Mouse (Mus musculus): ENCODE results near the gene Lypd4.
"Not testable (repeated sequence)": the region's sequence is repeated elsewhere in the genome, so short reads cannot be mapped to it uniquely, and the experiment has no call there.

Gene Lypd4

DNA sequence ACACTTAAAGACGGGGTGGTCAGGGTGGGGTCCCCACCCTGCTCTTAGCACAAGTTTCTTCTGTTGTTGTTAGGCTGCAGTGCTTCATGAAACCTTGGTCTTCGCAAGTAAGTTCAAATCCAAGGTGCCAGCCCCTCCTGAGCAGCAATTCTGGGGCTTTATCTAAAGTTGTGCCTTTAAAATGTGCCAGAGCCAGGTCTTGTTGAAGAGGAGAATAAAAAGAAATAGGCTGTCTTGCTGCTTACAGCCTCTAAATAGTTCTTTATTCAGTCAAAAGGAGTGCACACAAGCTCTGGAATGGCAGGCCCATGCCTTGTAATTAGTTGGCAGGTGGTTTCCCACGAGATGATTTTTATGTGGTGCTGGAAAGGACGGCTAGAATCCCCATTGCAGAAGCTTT lies 17.4 kb upstream of the Lypd4 start:
- no peak for DNase-seq (ENCODE audit: low spot score)

DNA sequence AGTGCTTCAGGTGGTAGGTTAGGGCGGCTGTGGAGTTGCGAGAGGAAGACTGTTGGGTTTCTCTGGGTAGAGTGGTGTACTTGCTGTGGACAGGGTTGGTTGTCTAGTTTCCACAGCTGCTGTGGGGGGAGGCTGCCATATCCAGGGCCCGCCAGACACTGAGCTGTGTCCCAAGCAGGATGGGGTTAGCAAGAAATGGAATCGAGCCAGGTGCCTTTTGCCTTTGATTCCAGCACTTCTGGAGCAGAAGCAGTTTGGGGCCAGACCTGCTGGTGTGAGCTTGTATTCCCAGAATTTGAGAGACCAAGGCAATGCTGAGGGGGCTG lies 16.5 kb upstream of the Lypd4 start:
- DNase-seq (ENCODE audit: low spot score) = no peak

DNA sequence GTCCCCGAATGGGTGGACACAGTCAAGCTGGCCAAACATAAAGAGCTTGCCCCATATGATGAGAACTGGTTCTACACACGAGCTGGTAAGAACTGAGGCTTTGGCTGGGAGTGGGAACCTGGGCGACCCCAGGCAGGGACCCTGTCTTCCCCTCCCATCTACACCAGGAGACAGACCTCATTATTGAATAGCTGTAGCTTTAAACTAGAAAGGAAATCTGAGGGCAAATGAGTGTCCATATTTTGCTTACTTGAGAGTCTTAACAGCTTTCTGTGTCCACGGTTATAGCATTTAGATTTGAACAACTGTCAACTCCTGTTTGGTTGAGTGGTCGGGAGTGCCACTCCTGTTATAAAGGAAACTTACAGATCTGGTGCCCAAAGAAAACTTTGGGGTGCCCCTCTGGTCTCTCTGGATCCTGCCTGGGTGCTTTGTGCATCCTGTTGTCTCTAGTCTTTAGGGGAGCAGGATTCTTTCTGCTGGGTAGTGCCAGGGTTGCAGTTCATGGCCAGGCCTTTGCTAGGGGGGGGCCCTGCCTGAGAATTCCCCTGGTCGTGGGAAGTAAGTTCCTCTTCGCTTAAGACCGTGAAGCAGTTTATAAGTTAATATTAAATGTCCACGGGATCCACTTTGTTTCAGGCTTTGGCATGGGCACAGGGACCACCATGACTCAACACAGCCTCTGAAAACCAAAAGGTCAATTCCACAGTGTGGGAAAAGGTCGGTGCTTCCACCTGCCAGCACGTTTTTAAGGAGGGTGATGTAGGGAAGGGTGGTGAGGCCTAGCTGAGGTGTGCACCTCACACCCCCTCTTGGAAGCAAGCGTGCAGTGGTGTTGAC lies 15.9 kb upstream of the Lypd4 start:
- DNase-seq (ENCODE audit: low spot score) = no peak

DNA sequence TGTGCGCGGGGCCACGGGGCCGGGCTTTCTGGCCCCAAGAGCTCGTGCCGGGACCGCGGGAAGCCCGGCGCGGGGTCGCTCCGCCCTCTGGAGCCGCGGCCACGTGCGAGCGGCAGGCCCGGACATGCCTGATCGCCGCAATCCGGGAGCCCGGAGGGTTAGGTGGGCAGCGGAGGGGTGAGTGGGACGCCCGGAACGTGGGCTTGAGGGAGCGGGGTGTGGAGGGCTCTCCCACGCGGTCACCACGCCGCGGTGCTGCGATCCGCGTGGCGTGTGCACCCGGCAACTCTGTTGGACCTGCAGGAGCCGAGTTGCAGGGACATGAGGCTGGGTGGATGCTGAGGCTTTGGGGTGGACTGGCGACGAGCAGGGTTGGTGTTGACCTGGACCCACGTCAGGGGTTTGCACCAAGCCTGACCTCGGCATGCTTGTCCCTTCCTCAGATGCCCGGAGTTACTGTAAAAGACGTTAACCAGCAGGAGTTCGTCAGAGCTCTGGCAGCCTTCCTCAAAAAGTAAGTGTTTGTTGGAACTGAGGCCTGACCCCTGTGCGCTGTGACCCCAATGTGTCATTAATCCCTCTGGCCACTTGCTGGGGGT lies 15.1 kb upstream of the Lypd4 start:
- no peak for DNase-seq (ENCODE audit: low spot score)

DNA sequence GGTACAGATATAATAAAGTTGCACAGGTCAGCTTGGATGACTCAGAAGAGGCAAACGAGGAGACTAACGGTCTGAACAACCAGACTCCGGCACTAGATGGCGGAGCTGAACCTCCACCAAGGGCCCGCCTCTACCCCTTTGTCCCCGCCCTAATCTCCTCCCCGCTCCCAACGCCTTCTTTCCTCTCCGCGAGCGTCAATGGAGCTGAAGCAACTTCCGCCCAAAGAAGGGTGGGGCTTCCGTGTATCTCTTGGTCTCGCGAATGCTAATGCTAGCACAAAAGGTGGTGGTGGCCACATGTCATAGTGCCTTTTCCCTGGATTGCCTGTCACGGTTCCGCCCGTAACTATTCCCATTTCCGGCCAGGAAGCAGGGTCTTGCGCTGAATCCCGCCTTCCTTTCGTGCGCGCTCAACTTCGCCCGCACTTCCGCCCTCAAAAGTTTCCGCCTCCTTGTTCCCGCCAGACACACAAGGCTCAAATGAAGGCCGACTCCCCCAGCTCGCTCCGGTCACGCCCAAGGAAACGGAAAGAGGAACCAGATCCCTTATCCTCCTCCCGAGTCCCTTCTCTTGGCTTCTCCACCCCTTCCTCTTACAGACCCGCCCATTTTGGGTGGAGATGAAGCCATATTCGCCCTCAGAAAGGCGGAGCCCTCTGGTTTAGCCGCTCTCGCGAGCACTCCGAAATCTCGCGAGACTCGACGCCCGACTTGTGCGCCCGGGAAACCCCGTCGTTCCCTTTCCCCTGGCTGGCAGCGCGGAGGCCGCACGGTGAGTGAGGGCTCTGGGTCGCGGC lies 14.4 kb upstream of the Lypd4 start, which contains the start of gene Rps19:
Gene Rps19, plus strand, starts transcription at position 476 of the 797 bp plus-strand sequence.
- peak; percentile 100 for DNase-seq (ENCODE audit: low spot score)

DNA sequence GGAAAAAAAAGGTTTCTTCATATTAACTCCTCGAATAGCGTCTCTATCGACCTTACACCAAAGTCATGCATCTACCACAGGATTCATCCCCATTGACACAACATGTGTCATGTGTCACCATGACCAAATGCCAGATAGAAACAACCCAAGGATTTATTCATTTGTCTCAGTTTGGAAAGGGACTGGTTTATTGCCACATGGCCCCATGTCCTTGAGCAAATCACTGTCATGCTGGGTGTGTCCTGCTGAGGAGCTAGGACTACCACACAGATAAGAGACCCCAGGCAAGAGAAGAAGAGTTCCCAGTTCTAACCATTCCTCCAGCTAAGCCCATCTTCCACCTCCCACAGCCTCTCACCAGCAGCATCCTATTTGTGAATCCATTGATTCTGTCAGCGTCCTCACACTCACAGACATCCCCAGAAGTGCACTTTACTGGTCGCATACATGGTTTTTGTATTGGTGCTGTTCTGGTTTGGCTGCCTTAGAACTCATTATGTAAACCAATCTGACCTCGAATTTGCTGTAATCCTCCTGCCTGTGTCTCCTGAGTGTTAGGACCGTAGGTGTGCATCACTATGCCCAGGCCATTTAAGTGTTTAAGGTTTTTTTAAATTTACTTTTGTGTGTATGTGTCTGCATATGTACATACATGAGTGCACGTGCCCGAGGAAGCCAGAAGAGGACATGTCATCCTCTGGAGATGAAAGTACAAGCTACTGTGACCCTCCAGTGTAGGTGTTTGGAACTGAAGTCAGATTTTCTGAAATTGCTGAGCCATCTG lies 12.9 kb upstream of the Lypd4 start:
- no peak for DNase-seq (ENCODE audit: low spot score)

DNA sequence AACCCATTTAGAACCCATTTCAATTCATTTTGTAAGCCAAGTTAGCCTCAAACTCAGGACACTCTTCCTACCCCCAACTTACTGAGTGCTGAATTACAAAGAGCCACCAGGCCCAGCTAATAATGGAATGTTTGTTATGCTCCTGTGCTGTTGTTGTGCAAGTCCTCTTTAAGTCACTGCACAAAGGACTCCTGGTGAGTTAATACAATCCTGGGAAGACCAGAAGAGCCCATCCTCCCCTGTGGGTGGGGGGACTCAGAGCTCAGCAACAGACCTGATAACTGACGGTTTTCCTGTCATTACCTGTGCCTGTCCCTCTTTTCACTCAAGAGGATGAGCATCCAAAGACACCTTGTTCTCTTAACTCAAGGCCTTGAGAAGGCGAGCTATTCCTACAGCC lies 9.9 kb upstream of the Lypd4 start:
- no peak for DNase-seq (ENCODE audit: low spot score)

DNA sequence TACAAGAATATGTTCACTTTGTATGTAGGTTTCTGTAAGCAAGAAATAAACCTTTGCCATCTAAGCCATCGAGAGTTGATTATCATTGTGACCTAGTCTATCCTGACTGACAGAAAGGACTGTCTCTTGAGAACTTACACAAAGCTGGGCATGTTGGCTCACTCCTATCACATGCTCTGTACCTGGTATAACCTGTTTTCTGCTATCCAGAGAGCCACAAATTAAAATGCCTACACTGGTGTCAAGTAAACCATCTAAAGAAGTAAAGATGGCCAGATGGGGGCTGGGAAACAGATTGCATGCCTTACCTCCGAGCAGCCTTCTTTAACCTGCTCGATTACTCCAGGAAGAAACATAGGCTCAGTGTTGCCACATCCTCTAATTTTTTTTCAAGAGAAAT lies 7.8 kb upstream of the Lypd4 start:
- DNase-seq (ENCODE audit: low spot score) = no peak

DNA sequence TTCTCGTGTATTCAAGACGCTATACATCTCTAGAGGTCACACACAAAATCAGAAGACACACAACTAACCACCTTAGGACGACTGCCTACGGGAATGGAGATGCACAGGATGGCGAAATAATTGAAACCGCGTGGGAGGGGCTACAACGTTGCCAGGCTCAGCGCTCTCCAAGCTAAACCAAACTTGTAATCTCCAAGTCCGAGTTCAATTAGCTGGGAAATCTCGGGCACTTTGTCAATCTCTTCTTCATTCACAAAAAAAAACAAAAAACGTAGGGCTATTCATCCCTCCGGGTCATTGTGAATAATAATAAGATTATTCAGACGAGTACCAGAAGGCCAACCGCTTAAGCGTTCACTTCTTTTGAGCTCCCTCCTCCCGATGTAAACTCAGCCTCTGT lies 661 bp downstream of the Lypd4 start:
- DNase-seq (ENCODE audit: low spot score) = no peak

DNA sequence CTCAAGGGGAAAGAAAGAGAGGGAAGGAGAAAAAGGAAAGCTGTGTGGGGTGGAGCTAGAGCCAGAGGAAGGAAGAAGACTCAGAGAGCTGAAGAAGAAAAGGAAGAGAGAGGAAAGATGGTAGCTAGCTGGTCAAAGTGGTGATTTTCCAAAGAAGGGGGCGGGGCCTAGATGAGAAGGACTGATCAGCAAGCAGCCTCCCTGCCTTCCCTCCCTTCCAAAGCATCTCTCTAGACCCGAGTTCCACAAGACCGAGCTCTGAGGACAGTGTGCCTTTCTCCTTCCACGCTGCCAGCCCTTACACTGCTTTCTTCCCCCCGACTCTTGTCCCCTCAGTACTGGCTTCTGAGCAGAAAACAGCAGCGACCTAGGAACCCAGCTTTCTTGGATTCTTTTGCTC lies 5.6 kb downstream of the Lypd4 start:
- DNase-seq (ENCODE audit: low spot score) = no peak

DNA sequence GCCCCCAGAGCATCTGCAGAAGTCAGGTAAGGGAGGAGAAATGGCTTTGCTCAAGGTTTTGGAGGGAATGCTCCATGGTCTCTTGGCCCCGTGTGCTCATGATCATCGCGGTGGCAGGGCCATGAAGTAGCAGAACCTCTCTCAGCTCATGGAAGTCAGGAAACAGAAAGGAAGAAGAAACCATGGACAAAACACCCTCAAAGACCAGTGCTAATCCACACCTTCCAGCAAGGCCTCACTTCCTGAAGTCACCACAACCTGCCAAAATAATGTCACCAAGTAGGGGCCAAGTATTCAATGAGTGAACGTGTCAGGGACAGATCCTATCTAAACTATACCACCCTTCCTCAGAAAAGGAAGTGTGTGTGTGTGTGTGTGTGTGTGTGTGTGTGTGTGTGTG lies 6.9 kb downstream of the Lypd4 start:
- no peak for DNase-seq (ENCODE audit: low spot score)

DNA sequence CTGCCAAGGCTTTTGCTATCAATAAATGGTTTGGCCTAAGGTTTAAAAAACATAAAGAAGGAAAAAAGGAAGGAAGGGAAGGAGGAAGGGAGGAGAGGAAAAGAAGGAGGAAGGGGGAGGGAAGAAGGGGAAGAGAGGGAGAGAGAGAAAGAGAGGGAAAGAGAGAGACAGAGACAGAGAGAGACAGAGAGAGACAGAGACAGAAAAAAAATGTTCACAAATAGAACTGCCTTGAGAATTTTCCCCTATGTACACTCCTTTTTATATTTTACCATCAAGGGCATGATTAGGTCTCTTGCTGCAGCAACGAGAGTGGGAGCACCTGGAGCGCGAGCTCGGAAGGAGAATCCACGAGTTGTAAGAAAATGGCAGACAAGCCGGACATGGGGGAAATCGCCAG lies 7.8 kb downstream of the Lypd4 start, which contains the start of gene Gm9844:
Gene Gm9844, plus strand, starts transcription at position 301 of the 400 bp plus-strand sequence.
- DNase-seq (ENCODE audit: low spot score) = no peak

DNA sequence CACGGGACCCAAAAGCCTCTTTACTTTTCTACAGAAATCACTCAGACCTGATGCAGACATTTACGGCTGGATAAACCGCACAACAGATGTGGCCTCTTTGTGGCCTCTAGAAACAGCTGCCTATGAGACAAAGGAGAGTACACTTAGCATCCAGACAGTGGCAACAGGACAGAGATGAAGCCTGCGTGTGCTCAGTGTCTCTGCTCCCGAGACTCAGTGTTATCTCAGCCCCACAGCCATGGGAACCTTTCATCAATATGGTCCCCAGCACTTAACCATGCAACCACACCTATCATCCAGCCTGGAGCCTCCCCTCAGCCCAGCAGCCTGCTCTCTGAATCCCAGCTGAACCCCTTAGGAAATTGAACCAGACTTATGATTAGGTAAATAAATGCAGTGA lies 10.5 kb downstream of the Lypd4 start:
- DNase-seq (ENCODE audit: low spot score) = no peak

DNA sequence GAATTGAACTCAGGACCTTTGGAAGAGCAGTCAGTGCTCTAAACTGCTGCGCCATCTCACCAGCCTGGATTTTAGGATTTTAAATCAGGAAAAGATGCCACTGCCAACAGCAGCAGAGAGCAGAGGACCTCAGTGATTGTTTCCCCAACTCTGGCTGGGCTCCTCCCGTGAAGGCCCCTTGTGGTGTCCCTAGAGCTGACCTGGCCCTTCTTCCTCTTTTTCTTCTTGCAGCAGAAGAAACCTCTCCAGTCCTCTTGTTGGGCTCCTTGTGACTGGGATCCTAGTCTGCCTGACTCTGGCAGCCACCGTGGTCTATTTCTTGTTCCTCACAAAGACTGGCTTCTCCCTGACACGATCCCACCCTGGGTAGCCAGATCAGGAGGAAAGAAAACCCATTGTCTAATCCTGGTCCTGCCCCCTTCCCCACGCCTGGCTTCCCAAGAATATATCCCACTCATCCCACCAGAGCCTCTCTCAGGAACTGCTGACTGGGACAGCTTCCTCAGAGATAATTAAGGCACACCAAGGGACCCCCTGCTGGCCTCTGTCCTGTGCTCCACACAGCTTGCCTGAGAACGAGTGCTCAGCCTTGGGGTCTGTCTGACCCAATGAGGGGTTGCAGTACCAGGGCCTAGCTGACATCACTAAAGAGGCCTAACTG lies 13.2 kb downstream of the Lypd4 start:
- no peak for DNase-seq (ENCODE audit: low spot score)

DNA sequence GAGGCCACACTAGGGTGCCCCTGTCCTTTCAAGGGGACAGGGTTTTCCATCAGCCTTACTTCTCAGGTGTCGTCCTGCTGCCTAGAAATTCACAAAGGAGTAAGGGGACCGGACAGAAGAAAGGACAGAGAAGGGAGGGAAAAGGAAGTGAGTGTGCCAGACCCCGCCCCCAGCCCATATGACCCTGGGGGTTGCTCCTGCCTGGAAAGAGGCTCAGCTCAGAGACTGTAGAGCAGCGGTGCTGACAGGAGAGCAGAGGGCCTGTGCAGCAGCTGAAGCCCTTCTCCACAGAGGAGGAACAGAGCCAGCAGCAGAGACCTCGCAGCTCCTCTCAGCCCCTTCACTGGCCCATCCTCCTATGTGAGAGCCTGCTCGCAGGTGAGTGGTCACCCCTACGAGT lies 16.0 kb downstream of the Lypd4 start:
- no peak for DNase-seq (ENCODE audit: low spot score)

DNA sequence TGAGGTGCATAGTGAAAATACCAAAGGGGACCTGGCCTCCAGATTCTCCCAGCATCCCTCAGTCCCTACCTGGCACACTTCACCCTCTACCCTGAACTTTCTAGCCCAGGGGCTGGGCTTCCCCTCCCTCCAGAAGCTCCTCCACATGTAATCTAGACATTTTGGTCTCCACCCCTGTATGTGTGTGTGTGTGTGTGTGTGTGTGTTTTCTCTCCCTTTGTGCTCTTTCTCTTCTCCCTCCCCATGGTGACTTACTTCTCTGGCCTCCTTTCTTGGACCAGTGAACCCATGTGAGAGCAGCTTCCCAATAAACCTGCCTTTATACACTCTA lies 16.5 kb downstream of the Lypd4 start:
- DNase-seq (ENCODE audit: low spot score) = no peak

DNA sequence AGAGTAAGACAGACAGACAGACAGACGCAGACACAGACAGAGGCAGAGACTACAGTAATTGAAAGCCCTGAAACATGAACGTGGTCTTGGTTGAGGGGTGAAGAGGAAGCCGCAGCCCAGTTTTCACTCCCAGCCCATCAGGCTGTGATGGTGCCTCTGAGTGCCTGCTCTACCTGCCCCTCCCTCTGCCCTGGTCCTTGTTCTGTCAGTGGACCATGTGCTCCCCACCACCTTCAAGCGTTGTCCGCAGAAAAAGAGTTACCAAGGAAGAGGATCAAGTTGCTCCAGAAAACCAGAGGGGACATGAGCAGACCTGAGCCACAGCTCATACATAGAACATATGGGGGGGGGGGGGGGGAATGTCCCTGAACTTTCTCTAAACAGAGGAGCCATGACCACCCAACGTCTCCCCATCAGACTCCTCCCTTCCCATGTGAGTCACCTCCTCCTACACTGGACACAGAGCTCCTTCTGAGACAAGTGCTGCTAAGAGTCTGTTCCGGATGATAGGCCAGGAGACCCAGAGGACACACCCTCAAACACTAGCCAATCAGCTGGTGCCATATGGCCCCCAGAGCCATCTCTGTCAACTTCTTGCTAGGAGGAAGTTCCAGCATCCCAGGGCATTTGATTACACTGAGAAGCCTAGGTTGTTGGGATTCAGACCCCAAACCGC lies 17.0 kb downstream of the Lypd4 start:
- peak; percentile 33 for DNase-seq (ENCODE audit: low spot score)

DNA sequence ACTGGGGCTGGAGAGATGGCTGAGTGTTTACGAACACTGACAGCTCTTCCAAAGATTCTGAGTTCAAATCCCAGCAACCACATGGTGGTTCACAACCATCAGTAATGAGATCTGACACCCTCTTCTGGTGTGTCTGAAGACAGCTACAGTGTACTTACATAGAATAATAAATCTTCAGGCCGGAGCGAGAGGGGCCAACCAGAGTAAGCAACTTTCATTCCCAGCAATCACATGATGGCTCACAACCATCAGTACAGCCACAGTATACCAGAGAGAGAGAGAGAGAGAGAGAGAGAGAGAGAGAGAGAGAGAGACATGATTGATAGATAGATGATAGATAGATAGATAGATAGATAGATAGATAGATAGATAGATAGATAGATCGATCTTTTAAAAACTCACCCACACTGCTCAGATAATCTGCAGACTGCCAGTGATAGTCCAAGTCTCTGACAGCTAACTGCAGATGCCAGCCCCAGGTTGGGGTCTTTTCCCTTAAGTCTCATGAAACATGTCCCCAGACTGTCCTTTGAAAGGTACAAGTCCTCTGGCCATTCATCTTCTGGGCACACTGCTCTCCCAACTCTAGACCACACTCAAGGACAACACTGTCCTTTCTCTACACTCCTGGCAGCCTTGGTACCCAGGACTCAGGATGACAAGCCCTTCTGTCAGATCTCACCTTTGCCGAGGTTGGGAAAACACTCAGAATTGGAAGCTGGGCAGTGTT lies 18.0 kb downstream of the Lypd4 start:
- no peak for DNase-seq (ENCODE audit: low spot score)

DNA sequence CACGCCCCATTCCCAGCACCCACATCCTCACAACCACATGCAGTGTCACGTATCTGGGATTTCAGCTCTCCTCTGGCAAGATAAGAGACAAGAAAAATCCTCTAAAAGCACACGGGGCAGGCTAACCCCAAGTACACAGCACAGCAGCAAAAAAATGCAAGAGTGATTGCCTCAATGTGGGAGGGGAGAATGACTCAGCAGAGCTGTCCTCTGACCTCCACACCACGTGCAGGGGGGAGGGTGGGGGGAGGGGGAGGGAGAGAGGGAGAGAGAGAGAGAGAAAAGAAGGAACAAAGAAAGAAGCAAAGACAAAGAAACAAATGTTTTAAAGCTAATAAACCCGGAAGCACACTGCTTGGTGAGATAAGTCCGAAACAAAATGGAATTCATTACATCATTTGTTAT lies 18.8 kb downstream of the Lypd4 start:
- peak; percentile 67 for DNase-seq (ENCODE audit: low spot score)

DNA sequence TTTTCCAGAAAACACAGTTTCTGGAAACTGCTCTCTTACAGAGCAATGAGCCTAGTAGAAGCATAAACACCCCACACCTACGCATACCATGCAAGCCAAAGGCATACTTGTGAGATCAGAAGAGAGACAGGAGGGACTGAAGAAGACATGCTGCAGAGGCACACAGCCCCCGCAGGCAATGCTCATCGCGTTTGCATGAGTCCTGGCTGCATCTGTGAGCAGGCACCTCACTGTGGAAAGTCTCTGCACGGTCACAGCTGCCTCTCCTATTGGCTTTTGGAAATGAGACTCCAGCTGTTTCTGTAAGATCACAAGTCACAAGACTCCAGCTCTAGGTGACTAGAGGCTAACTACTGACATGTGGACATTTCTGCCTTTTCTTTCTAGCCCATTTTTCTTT lies 19.6 kb downstream of the Lypd4 start:
- DNase-seq (ENCODE audit: low spot score) = peak; percentile 28

DNA sequence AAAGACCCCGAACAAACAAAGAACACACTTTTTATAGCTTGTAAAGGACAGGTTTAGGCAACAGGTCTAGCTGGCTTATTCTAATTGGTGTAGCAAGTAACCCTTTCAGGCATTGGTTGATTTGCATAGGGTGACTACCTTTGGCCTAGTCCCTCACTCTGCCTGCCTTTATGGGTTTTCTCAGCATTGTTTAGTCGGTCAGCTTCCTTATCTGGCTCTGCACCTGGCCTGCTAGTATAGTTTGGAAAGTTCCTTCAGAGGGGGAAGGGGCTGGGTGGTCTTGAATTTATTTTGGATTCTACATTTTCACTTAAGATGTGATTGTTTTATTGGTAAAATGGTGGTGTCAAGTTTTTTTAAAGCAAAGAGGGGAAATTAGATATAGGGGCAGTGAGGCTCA lies 23.2 kb downstream of the Lypd4 start:
- not testable (repeated sequence) for DNase-seq (ENCODE audit: low spot score)

All from embryo, embryonic 10.5 days (tissue).